Mouse (Mus musculus): ENCODE data around the gene Gphb5. TPM values are rescaled to one million over a fixed set of nuclear protein-coding genes. Genes with fewer than 3 reads are reported as not detected.
A peak's percentile ranks its signal among the peaks of the same experiment; 100 is the strongest.
"Not testable (repeated sequence)": the region's sequence is repeated elsewhere in the genome, so short reads cannot be mapped to it uniquely, and the experiment has no call there.

The Gphb5 gene
- total and polyA plus RNA-seq, 2 experiments from 2014 or later, result not detected

DNA sequence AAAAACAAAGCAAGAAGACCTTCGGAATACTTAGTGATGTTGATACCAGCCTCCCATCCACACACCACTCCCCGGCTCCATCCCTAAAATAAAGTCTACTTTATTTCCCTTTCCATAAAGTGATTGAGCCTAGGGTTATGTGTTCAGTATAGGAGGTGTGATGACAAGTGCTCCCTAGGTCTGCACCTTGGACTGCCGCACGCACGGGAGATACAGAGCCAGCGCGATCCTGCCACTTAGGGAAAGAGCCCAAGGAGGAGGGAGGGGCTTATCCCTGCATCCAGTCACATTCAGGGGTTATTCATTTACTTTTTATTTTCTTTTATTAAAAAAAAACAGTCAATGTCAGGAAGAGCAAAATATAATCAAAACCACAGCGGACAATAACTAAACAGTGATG, 34.0 kb upstream of the Gphb5 start:
- WGBS, result 94% methylated on average over 8 of the region's 8 CpGs
- Histone ChIP-seq H3K36me3 (ENCODE audit: insufficient read depth) (peaks cover 20% of the 10 kb centered on the region), H3K9ac (no peak overlapping the region), H3K9me3 (ENCODE audit: low read length) (no peaks in the 10 kb centered on the region), H3K27ac (ENCODE audit: low read depth, low read length) (no peak overlapping the region), H3K4me2 (ENCODE audit: low read depth) (no peak overlapping the region), H3K27me3 (ENCODE audit: insufficient read depth, low read length) (no peaks in the 10 kb centered on the region), H3K4me1 (ENCODE audit: insufficient read depth) (no peaks in the 10 kb centered on the region), H3K4me3 (ENCODE audit: low read depth, low read length) (no peak overlapping the region)
- no peak for ATAC-seq
- no peak for DNase-seq
- TF ChIP-seq CTCF (IDR thresholded peaks at IDR 0.05; ENCODE audit: low read depth), result no peak

DNA sequence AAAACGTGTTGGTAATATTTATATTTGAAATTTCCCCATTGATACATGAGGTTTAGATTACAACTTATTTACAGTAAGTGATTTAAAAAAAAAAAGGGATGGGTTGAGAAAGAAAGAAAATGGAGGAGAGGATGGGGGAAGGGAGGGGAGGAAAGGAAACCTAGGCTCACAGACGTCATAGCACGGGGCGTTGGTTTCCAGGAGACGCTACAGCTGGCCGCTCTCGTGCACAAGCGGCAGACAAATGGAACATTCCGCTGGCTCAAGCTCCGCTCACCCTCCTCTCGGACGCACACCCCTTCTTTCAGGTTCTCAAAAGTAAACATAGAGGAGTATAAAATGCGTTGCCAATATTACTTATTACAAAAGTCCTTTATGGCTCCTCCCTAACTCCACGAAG, 33.4 kb upstream of the Gphb5 start:
- 83% methylated on average over 14 of the region's 14 CpGs for WGBS

DNA sequence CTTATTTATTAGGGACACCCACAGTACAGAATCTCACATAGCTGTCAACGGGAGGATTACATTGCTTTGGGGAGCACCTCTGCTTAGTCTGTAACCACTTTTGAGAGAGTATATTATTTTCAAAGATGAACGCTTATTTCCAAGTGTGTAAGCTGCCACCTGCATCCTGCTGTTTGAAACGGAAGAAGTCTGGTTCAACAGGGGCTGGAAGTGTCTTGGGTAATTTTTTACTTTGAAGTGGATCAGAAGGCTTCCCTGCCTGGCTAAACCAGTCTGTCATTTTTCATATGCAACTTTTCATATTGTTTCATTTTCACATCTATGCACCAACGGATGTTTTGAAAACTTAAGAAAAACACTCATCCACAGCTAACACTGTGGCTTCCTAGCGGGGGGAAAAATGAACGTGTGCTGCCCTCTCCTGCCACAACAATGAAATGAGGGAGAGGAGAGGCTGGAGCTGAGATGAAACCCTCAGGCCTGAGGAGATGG, 32.9 kb upstream of the Gphb5 start:
- Histone ChIP-seq H3K27ac (ENCODE audit: low read depth, low read length) (no peak overlapping the region), H3K9ac (no peak overlapping the region), H3K4me3 (ENCODE audit: low read depth, low read length) (no peak overlapping the region), H3K9me3 (ENCODE audit: low read length) (no peaks in the 10 kb centered on the region), H3K4me2 (ENCODE audit: low read depth) (no peak overlapping the region), H3K4me1 (ENCODE audit: insufficient read depth) (no peaks in the 10 kb centered on the region), H3K27me3 (ENCODE audit: insufficient read depth, low read length) (no peaks in the 10 kb centered on the region), H3K36me3 (ENCODE audit: insufficient read depth) (peaks cover 20% of the 10 kb centered on the region)
- ATAC-seq (peak; percentile 47; the same call in 1 of the 2 replicates), DNase-seq (peak; percentile 31)
- TF ChIP-seq CTCF (IDR thresholded peaks at IDR 0.05; ENCODE audit: low read depth), result peak; percentile 59
- WGBS, result 67% methylated on average over 6 of the region's 6 CpGs

More for the DNA sequence above, 33.4 kb upstream of the Gphb5 start:
- no peak for DNase-seq
- no peak for ATAC-seq
- no peak overlapping the region for H3K4me2 ChIP-seq (ENCODE audit: low read depth)
- H3K27me3 ChIP-seq (ENCODE audit: insufficient read depth, low read length), result no peaks in the 10 kb centered on the region
- H3K4me3 ChIP-seq (ENCODE audit: low read depth, low read length), result no peak overlapping the region
- H3K36me3 ChIP-seq (ENCODE audit: insufficient read depth), result peaks cover 20% of the 10 kb centered on the region
- no peak overlapping the region for H3K9ac ChIP-seq
- H3K27ac ChIP-seq (ENCODE audit: low read depth, low read length), result no peak overlapping the region
- TF ChIP-seq CTCF (IDR thresholded peaks at IDR 0.05; ENCODE audit: low read depth), result no peak
- no peaks in the 10 kb centered on the region for H3K4me1 ChIP-seq (ENCODE audit: insufficient read depth)
- H3K9me3 ChIP-seq (ENCODE audit: low read length), result no peaks in the 10 kb centered on the region

DNA sequence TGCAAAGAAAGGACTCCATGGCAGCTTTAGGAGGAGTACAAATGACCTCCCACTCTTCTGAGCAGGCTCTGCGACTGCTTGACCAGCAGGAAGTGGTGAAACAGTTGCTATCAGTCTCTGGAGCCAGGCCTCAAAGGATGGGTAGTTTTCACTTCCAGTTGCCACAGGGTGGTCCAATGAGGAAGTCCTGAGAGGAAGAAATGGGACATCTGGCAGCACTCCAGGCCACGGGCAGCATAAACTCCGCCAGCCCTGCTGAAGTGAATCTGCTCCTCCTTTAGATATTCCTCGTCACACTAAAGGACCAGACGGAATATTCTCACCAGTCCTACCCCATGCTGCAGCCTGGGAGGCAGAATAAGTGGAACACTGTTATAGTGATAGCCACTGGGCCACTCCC, 32.3 kb upstream of the Gphb5 start:
- WGBS, result 85% methylated on average over 5 of the region's 5 CpGs
- Histone ChIP-seq H3K9me3 (ENCODE audit: low read length) (no peaks in the 10 kb centered on the region), H3K4me1 (ENCODE audit: insufficient read depth) (no peaks in the 10 kb centered on the region), H3K36me3 (ENCODE audit: insufficient read depth) (peaks cover 20% of the 10 kb centered on the region), H3K27me3 (ENCODE audit: insufficient read depth, low read length) (no peaks in the 10 kb centered on the region), H3K4me2 (ENCODE audit: low read depth) (no peak overlapping the region), H3K9ac (no peak overlapping the region), H3K27ac (ENCODE audit: low read depth, low read length) (no peak overlapping the region), H3K4me3 (ENCODE audit: low read depth, low read length) (no peak overlapping the region)
- TF ChIP-seq CTCF (IDR thresholded peaks at IDR 0.05; ENCODE audit: low read depth), result no peak
- ATAC-seq, result no peak; the same call in 1 of the 2 replicates
- DNase-seq, result no peak

DNA sequence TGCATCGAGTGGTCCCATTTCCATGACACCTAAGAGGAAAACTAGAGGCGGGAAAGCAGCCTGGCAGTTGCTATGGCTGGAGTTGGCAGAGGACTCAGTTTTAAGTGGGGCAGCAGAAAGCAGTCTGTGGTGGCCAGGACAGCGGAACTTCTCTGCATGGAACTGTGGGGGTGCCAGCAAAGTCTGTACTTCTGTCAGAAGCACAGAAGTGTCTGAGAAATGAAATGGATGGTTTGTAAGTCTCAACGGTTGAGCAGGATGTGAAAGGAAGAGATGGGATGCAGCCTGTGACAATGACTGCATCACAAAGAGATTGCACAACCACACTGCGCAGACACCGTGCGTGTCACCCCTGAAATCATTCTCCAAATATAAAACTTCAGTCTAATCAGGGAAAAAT, 29.7 kb upstream of the Gphb5 start:
- Histone ChIP-seq H3K9me3 (ENCODE audit: low read length) (no peaks in the 10 kb centered on the region), H3K9ac (no peak overlapping the region), H3K27me3 (ENCODE audit: insufficient read depth, low read length) (no peaks in the 10 kb centered on the region), H3K4me3 (ENCODE audit: low read depth, low read length) (no peak overlapping the region), H3K27ac (ENCODE audit: low read depth, low read length) (no peak overlapping the region), H3K4me1 (ENCODE audit: insufficient read depth) (no peaks in the 10 kb centered on the region), H3K4me2 (ENCODE audit: low read depth) (no peak overlapping the region), H3K36me3 (ENCODE audit: insufficient read depth) (peaks cover 8% of the 10 kb centered on the region; the same call in 1 of the 2 replicates)
- 88% methylated on average over 7 of the region's 7 CpGs for WGBS
- no peak for TF ChIP-seq CTCF (IDR thresholded peaks at IDR 0.05; ENCODE audit: low read depth)
- no peak for ATAC-seq
- DNase-seq, result no peak

DNA sequence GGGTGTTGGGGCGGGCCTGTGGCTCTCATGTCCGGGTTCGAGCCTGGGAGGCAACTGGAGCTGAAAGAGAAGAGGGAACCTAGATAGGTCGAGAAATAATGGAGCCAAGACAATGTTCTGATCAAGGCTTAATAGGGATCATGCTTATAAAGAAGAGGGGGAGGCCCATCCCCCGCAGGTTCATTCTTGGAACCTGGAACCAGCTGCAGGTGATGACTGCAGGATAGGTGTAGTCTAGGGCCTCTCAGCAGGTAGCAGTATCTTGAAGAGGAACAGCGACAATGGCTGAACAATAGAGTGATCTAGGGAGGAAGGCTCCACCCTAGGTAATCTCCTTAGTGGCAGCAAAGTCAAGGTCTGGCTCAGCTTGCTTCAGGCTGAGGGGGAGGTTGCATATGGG, 15.8 kb upstream of the Gphb5 start:
- H3K9ac ChIP-seq; H3K27ac ChIP-seq (ENCODE audit: low read depth, low read length); H3K9me3 ChIP-seq (ENCODE audit: low read length); H3K4me3 ChIP-seq (ENCODE audit: low read depth, low read length); DNase-seq; H3K27me3 ChIP-seq (ENCODE audit: insufficient read depth, low read length); ATAC-seq; H3K36me3 ChIP-seq (ENCODE audit: insufficient read depth); H3K4me1 ChIP-seq (ENCODE audit: insufficient read depth); H3K4me2 ChIP-seq (ENCODE audit: low read depth): not testable (repeated sequence)
- 86% methylated on average over 6 of the region's 6 CpGs for WGBS

DNA sequence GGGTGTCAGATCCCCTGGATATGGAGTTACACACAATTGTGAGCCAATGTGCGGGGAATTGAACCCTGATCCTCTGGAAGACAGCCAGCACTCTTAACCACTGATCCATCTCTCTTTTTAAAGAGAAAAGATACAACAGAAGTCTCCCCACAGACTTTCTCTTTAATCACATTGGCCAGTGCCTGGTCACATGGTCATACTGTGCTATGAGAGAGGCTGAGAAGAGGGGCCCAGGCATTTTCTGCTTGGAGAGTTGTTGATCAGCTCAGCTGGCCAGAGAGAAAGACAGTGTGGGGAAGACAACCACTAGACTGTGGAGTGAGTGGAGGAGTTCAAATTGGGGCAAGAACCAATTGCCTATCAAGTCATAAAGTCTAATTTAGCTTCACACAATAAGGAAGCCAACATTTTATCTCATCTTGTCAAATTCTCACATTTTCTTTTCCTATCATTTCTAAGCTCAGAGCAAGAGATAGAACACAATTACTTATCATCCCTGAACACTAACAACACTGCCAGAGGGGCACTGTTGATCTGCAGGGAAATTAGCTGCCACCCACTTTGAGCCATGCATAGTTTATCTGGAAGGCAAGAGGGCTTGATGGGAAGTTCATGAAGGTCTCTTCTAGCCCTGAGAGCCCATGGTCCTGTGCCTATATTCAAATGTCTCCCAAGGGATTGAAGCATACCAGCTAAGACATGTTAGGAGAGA, 13.3 kb upstream of the Gphb5 start:
- Histone ChIP-seq H3K27ac (ENCODE audit: low read depth, low read length) (no peak overlapping the region), H3K36me3 (ENCODE audit: insufficient read depth) (no peaks in the 10 kb centered on the region), H3K9ac (no peak overlapping the region), H3K4me1 (ENCODE audit: insufficient read depth) (no peaks in the 10 kb centered on the region), H3K4me2 (ENCODE audit: low read depth) (no peak overlapping the region), H3K4me3 (ENCODE audit: low read depth, low read length) (no peak overlapping the region), H3K27me3 (ENCODE audit: insufficient read depth, low read length) (no peaks in the 10 kb centered on the region), H3K9me3 (ENCODE audit: low read length) (no peaks in the 10 kb centered on the region)
- ATAC-seq, result no peak
- TF ChIP-seq CTCF (IDR thresholded peaks at IDR 0.05; ENCODE audit: low read depth), result no peak
- DNase-seq, result no peak
- WGBS, result 82% methylated on average over 1 of the region's 1 CpGs
